Mouse (Mus musculus): ENCODE results near the gene Gm10666. TPM values are rescaled to one million over a fixed set of nuclear protein-coding genes. Genes with fewer than 3 reads are reported as not detected.
"Not testable (repeated sequence)": the region's sequence is repeated elsewhere in the genome, so short reads cannot be mapped to it uniquely, and the experiment has no call there.

Gm10666 gene
- not detected for total RNA-seq (2021)
- long read RNA-seq, experiment 1 = 0 reads
- long read RNA-seq, experiment 2 = 0 reads

DNA sequence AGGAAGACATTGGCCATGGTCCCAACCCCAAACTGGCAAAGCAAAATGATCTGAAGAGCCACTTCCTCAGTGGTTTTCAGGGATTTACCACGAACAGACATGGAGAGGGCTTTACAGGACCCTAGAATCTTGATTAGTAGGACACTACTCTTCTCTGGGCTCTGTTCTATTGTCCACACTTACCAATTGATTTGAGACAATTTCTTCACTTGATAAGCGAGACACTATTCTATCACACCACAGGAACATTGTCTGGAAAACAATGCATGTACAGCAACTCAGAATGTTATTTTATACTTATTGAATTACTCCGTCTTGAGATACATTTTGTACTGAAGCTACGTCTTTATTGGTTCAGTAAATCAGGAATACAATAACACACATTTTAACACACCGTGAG lies at the start of gene Gm10666:
Gm10666 (minus strand) TSS at position 101 of the 400 bp plus-strand sequence.
- not testable (repeated sequence) for DNase-seq

DNA sequence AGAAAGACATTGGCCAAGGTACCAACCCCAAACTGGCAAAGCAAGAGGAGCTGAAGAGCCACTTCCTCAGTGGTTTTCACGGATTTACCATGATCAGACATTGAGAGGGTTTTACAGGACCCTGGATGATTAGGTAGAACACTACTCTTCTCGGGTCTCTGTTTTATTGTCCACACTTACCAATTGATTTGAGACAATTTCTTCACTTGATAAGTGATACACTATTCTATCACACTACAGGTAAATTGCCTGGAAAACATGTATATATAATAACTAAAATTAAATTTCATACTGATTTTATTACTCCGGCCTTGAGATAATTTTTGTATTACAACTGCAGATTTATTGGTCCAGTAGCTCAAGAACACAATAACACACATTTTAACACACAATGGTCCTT lies 29.4 kb upstream of the Gm10666 start, which contains the start of gene Vmn1r142:
Vmn1r142 (minus strand) TSS at position 101 of the 400 bp plus-strand sequence.
- DNase-seq = not testable (repeated sequence)

DNA sequence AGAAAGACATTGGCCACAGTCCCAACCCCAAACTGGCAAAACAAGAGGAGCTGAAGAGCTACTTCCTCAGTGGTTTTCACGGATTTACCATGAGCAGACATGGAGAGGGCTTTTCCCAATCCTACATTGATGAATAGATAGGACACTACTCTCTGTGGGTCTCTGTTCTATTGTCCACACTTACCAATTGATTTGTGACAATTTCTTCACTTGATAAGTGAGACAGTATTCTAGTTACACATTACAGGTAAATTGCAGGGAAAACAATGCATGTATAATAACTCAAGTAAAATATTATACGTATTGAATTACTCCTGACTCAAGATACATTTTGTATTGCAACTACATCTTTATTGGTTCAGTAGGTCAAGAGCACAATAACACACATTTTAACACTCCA lies 16.4 kb downstream of the Gm10666 start, which contains the start of gene Gm16451:
Gm16451 (minus strand) TSS at position 101 of the 400 bp plus-strand sequence.
- DNase-seq = not testable (repeated sequence)

Other genes starting within 250 kb of the Gm10666 start
- gene Gm5891, start 213.4 kb downstream of the Gm10666 start, total RNA-seq (2021) = not detected
- not detected for gene Vmn1r137, start 140.2 kb downstream of the Gm10666 start, total RNA-seq (2021)
- not detected for gene Vmn1r138, start 105.8 kb downstream of the Gm10666 start, total RNA-seq (2021)
- gene Gm6176, start 78.4 kb downstream of the Gm10666 start, total RNA-seq (2021) = not detected
- gene Vmn1r139, start 65.7 kb downstream of the Gm10666 start, total RNA-seq (2021) = not detected
- not detected for gene Gm16451, start 16.5 kb downstream of the Gm10666 start, total RNA-seq (2021)
- gene Vmn1r142, start 29.3 kb upstream of the Gm10666 start, total RNA-seq (2021) = not detected
- gene Vmn1r143, start 54.6 kb upstream of the Gm10666 start, total RNA-seq (2021) = not detected
- gene Gm8653, start 66.5 kb upstream of the Gm10666 start, total RNA-seq (2021) = not detected
- gene Gm8453, start 94.7 kb upstream of the Gm10666 start, total RNA-seq (2021) = not detected
- not detected for gene Gm4187, start 195.0 kb upstream of the Gm10666 start, total RNA-seq (2021)
- not detected for gene Gm8660, start 236.3 kb upstream of the Gm10666 start, total RNA-seq (2021)

All from heart, adult 18-20 months (tissue).